Mouse (Mus musculus) central nervous system, embryonic 14 days (tissue): ENCODE data around the gene Il9. TPM values are rescaled to one million over a fixed set of nuclear protein-coding genes. Genes with fewer than 3 reads are reported as not detected.

ENCODE experiments used
- polyA plus RNA-seq: library from polyadenylated mRNA; depleted of rRNA; stranded (reverse); fragments of >200 nt; gene quantifications from 2 replicates; pipeline ENCODE4 v1.2.3, GENCODE M21; 2012; rRNA removed

The Il9 gene
- polyA plus RNA-seq = not detected in 2 replicates

DNA sequence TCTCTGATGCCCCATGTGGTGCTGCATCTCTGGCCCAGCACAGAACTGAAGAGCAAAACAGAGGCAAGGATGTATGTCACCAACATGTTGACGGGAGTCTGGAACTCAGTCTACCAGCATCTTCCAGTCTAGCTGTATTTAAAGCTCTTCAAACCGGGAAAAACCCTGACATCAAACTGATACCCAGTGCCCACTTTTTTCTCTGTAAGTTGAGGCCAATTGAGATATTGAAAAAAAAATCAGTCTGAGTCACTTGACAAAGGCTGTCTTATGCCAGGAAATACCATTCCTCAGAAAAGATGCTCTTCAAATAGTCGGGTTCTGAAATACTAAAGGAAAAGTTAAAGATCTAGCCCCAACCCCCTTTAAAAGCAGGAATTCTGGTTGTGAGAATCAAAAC lies at the start of gene Il9:
Gene Il9 (minus strand): TSS at position 101 of the 400 bp plus-strand sequence.

DNA sequence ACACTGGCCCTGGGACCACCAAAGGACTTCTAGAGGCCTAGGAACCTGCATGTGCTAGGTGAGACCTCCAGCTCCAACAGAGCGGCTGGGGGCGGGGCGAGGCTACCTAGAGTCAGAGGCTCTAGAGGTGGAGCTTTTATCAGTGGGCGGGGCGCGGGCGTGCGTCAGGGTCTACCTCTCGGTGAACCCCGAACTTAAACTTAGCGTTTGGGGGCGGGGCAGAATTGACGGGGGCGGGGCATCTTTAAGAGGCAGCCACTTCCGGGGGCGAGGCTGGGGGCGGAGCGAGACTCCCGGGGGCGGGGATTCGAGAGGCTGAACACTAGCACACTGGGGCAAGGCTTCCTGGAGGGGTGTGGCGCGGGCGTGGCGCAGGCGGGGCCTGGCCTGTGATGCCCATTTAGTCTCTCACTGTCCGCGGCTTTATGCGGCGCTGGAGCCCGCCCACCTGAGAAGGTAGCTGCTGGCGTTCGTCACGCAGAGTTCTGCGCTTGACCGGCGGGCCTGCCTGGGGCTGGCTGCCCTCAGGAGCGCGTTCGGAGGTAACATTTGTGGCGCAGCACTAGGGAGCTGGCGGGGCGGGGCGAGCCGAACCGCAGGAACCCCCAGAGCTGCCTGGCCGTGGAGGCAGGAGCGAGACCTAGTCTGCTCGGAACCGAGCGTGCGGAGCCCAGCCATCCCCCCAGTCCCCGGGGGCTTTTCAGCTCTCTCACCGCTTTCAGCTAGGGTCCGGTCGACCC lies 40.2 kb upstream of the Il9 start, which contains the start of gene Fbxl21:
Gene Fbxl21 (plus strand): TSS at position 392 of the 740 bp plus-strand sequence.

DNA sequence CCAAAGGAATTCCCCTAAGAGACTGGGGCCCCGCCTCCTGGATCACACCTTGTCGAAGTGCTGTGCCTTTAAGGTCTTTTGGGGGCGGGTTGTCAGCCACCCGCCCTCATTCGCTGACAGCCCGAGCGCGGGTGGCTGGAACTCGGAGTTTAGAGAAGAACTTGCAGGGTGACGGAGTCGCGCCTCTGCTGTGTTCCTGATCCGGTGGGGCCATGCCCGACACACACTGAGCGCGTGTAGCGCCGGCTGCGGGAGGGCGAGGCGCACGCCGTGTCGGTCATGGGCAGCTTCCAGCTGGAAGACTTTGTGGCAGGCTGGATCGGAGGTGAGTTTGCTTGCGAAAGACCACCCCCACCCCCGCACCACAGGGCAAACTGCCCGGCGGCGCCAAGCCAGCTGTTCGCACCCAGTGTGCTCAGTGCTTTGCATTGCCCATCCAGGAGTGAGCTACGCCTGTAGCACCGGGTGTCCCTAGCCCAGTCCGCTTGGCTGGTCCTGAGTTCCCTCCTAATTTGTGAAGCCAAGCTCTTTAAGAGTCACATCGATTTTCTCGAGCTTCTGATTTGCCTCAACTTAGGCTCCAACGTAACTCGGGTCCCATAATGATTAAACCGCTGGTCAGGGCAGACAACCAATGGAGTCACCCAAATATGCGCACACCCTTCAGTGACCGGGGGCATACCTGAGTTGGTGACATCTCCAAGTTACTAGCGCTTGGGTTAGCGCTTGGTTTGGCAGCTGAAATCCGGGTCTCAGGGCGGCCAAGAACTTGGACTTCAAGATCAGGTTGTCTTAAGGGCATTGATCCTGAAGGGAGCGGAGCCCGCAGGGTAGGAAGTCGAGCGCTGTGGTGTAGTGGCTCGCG lies 43.6 kb downstream of the Il9 start, which contains the start of gene Slc25a48:
Gene Slc25a48 (plus strand): TSS at position 145 of the 865 bp plus-strand sequence.

Other genes with a start within 250 kb of the Il9 start
- 9.9 and 18.4 TPM in 2 replicates for gene Neurog1, start 230.1 kb downstream of the Il9 start, polyA plus RNA-seq
- gene Cxcl14, start 185.7 kb downstream of the Il9 start, polyA plus RNA-seq = 20.2 and 54.0 TPM in 2 replicates
- not detected in 2 replicates for gene Gm3045, start 55.7 kb downstream of the Il9 start, polyA plus RNA-seq
- 0.06 and 0.19 TPM in 2 replicates for gene Slc25a48, start 43.9 kb downstream of the Il9 start, polyA plus RNA-seq
- gene Fbxl21, start 40.2 kb upstream of the Il9 start, polyA plus RNA-seq = 3.4 and 3.8 TPM in 2 replicates
- gene Lect2, start 66.3 kb upstream of the Il9 start, polyA plus RNA-seq = 0.09 TPM in 1 of 2 replicates, not detected in the other
- 8.6 and 30.9 TPM in 2 replicates for gene Tgfbi, start 127.3 kb upstream of the Il9 start, polyA plus RNA-seq
- 47.9 and 51.1 TPM in 2 replicates for gene Smad5, start 220.8 kb upstream of the Il9 start, polyA plus RNA-seq